Mouse (Mus musculus): ENCODE results near the gene Zdhhc7.

DNA sequence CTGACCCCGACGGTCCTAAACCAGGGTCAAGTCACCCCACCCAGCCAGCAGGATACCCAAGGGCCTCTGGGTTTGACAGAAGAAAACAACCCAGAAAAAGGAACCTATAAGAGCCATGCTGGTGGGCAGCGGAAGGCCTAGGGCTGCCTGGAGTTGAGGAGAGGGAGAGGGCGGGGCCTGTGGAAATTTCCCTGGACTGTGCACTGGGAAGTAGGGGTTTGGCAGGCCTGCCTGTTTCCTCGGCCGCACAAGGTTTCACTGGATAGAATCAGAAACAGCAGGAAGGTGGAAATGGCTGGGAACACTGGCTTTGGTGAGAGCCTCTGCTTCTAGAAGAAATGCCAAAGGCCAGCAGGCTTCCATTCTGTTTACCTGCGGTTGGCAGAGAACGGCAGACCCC lies 28.5 kb downstream of the Zdhhc7 start:
- TF ChIP-seq CTCF (IDR thresholded peaks at IDR 0.05; ENCODE audit: extremely low read depth, insufficient read length, insufficient replicate concordance, low read depth, low read length) (no peak), POLR2A (IDR thresholded peaks at IDR 0.05; ENCODE audit: low read depth, low read length) (no peak)

All from small intestine, adult 2 months (tissue).